17 mouse cellular contexts compared by ENCODE assay signal in the genomic region with DNA sequence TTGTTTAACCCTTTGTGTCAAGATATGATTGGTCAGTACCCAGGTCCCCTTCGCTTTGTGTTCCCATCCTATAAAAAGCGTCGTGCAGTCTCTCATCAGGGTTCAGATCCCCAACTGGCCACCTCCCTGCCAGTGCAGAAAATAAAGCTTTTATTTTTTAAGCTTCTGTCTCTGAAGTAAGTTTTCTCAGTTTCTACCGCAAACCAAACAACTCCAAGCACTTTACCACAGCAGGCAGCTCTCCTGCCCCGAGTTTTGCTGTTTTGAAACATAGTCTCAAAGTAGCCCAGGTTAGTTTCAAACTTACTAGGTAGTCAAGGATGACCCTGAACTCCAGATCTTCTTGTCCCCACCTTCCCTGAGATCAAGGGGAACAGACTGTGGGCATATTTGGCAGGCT. TPM values are rescaled to one million over a fixed set of nuclear protein-coding genes. Genes with fewer than 3 reads are reported as not detected.
DNase-seq lines count a peak whose midpoint lies in the region; ATAC-seq lines count a peak whose summit lies in the region.
"Had no signal": no experiment of that assay in that cellular context is flagged by ENCODE, and none has a peak within 500 bp of the region (broad histone marks: within the 10 kb centered on the region; RNA-seq: fewer than 3 reads in every experiment).

No protein-coding gene starts in this region.

- H3K4me1 ChIP-seq in embryonic facial prominence, embryonic 15.5 days = peaks cover 45% of the 10 kb centered on the region
- peaks cover 25% of the 10 kb centered on the region for H3K4me1 ChIP-seq in embryonic facial prominence, embryonic 10.5 days
- peaks cover 28% of the 10 kb centered on the region for H3K4me1 ChIP-seq in kidney, embryonic 15.5 days
- H3K4me1 ChIP-seq in kidney, embryonic 14.5 days (ENCODE audit: control insufficient read depth, insufficient read depth, low read length) = no peaks in the 10 kb centered on the region; the same call in 1 of the 2 replicates
- peaks cover 35% of the 10 kb centered on the region for H3K4me1 ChIP-seq in limb, embryonic 15.5 days
- peaks cover 18% of the 10 kb centered on the region for H3K4me1 ChIP-seq in stomach, embryonic 16.5 days (ENCODE audit: control insufficient read depth, insufficient read depth, low read length)

- no peaks in the 10 kb centered on the region for H3K27me3 ChIP-seq in embryonic facial prominence, embryonic 15.5 days
- no peaks in the 10 kb centered on the region for H3K27me3 ChIP-seq in embryonic facial prominence, embryonic 10.5 days (replicated peaks; ENCODE audit: low read depth, poor library complexity, severe bottlenecking)
- no peaks in the 10 kb centered on the region for H3K27me3 ChIP-seq in kidney, embryonic 15.5 days
- H3K27me3 ChIP-seq in kidney, embryonic 14.5 days (ENCODE audit: control insufficient read depth, insufficient read depth, low read length) = no peaks in the 10 kb centered on the region
- H3K27me3 ChIP-seq in limb, embryonic 15.5 days = no peaks in the 10 kb centered on the region
- no peaks in the 10 kb centered on the region for H3K27me3 ChIP-seq in stomach, embryonic 16.5 days (ENCODE audit: control insufficient read depth, insufficient read depth, low read length)
- H3K27me3 ChIP-seq: megakaryocyte, embryonic 14.5 days had no signal

- peak overlapping the region; percentile 86; the same call in 1 of the 2 replicates for H3K27ac ChIP-seq in embryonic facial prominence, embryonic 15.5 days (replicated peaks)
- no peak overlapping the region for H3K27ac ChIP-seq in embryonic facial prominence, embryonic 10.5 days (replicated peaks)
- peak overlapping the region; percentile 94; the same call in 1 of the 2 replicates for H3K27ac ChIP-seq in kidney, embryonic 15.5 days
- no peak overlapping the region for H3K27ac ChIP-seq in kidney, embryonic 14.5 days (ENCODE audit: low read depth, low read length)
- H3K27ac ChIP-seq in limb, embryonic 15.5 days = peak overlapping the region; percentile 87
- H3K27ac ChIP-seq in stomach, embryonic 16.5 days (ENCODE audit: low read length) = peak overlapping the region; percentile 97; the same call in 1 of the 2 replicates

- H3K9me3 ChIP-seq in embryonic facial prominence, embryonic 15.5 days (replicated peaks) = no peaks in the 10 kb centered on the region
- H3K9me3 ChIP-seq in embryonic facial prominence, embryonic 10.5 days = no peaks in the 10 kb centered on the region
- no peaks in the 10 kb centered on the region for H3K9me3 ChIP-seq in kidney, embryonic 15.5 days (replicated peaks)
- no peaks in the 10 kb centered on the region for H3K9me3 ChIP-seq in kidney, embryonic 14.5 days (ENCODE audit: control insufficient read depth, low read length)
- H3K9me3 ChIP-seq in limb, embryonic 15.5 days = no peaks in the 10 kb centered on the region
- H3K9me3 ChIP-seq in stomach, embryonic 16.5 days (replicated peaks; ENCODE audit: control insufficient read depth, low read length) = no peaks in the 10 kb centered on the region
- H3K9me3 ChIP-seq: hindbrain, embryonic 10.5 days; megakaryocyte, embryonic 14.5 days had no signal

- DNase-seq in embryonic facial prominence, embryonic 10.5 days (ENCODE audit: low spot score) = no peak
- DNase-seq in frontal cortex, postnatal 10 days (ENCODE audit: low spot score in 2 of 2) = no peak
- no peak for DNase-seq in lung, adult 18-20 months
- DNase-seq: cerebellum, adult 18-20 months; kidney, adult 2 months; lung, embryonic 14.5 days had no signal

- no peak overlapping the region for H3K4me3 ChIP-seq in embryonic facial prominence, embryonic 15.5 days (replicated peaks)
- no peak overlapping the region for H3K4me3 ChIP-seq in embryonic facial prominence, embryonic 10.5 days
- no peak overlapping the region for H3K4me3 ChIP-seq in kidney, embryonic 15.5 days (replicated peaks)
- H3K4me3 ChIP-seq in kidney, embryonic 14.5 days (ENCODE audit: low read length) = no peak overlapping the region
- H3K4me3 ChIP-seq in limb, embryonic 15.5 days = no peak overlapping the region
- no peak overlapping the region for H3K4me3 ChIP-seq in stomach, embryonic 16.5 days (replicated peaks; ENCODE audit: low read length)
- H3K4me3 ChIP-seq: hindbrain, embryonic 10.5 days; layer of hippocampus, adult 2 months had no signal

- H3K36me3 ChIP-seq in embryonic facial prominence, embryonic 15.5 days = peaks cover 39% of the 10 kb centered on the region
- H3K36me3 ChIP-seq in embryonic facial prominence, embryonic 10.5 days (replicated peaks) = peaks cover 50% of the 10 kb centered on the region
- H3K36me3 ChIP-seq in kidney, embryonic 15.5 days = peaks cover 50% of the 10 kb centered on the region
- peaks cover 36% of the 10 kb centered on the region for H3K36me3 ChIP-seq in kidney, embryonic 14.5 days (ENCODE audit: control insufficient read depth, insufficient read depth, low read length)
- H3K36me3 ChIP-seq in limb, embryonic 15.5 days = peaks cover 53% of the 10 kb centered on the region
- peaks cover 14% of the 10 kb centered on the region for H3K36me3 ChIP-seq in stomach, embryonic 16.5 days (ENCODE audit: control insufficient read depth, insufficient read depth, low read length)

- no peak for ATAC-seq in embryonic facial prominence, embryonic 15.5 days (ENCODE audit: insufficient number of reproducible peaks, low FRiP score, low TSS enrichment, low read depth)
- ATAC-seq in kidney, embryonic 15.5 days (replicated peaks; ENCODE audit: low FRiP score) = no peak
- ATAC-seq in kidney, embryonic 14.5 days (ENCODE audit: low FRiP score, low TSS enrichment) = no peak
- no peak for ATAC-seq in limb, embryonic 15.5 days (ENCODE audit: insufficient number of reproducible peaks, low FRiP score, low TSS enrichment, low read depth)
- ATAC-seq in stomach, embryonic 16.5 days (ENCODE audit: insufficient read depth, low FRiP score) = no peak
- ATAC-seq: forebrain, embryonic 14.5 days had no signal

- 90% methylated on average over 5 of the region's 5 CpGs for WGBS in embryonic facial prominence, embryonic 15.5 days
- 93% methylated on average over 5 of the region's 5 CpGs for WGBS in embryonic facial prominence, embryonic 10.5 days
- 90% methylated on average over 5 of the region's 5 CpGs for WGBS in kidney, embryonic 15.5 days
- WGBS in kidney, embryonic 14.5 days = 95% methylated on average over 5 of the region's 5 CpGs
- 90% methylated on average over 5 of the region's 5 CpGs for WGBS in limb, embryonic 15.5 days
- WGBS in stomach, embryonic 16.5 days = 88% methylated on average over 5 of the region's 5 CpGs

- H3K9ac ChIP-seq in embryonic facial prominence, embryonic 15.5 days = no peak overlapping the region
- H3K9ac ChIP-seq in kidney, embryonic 15.5 days = no peak overlapping the region
- no peak overlapping the region for H3K9ac ChIP-seq in kidney, embryonic 14.5 days (ENCODE audit: low read depth, low read length)
- H3K9ac ChIP-seq in limb, embryonic 15.5 days = no peak overlapping the region
- H3K9ac ChIP-seq in stomach, embryonic 16.5 days (ENCODE audit: low read length) = no peak overlapping the region; the same call in 1 of the 2 replicates
- H3K9ac ChIP-seq: lung, embryonic 14.5 days had no signal

- no peak overlapping the region for H3K4me2 ChIP-seq in embryonic facial prominence, embryonic 15.5 days (replicated peaks)
- no peak overlapping the region for H3K4me2 ChIP-seq in kidney, embryonic 15.5 days
- H3K4me2 ChIP-seq in kidney, embryonic 14.5 days (replicated peaks; ENCODE audit: low read depth, low read length) = no peak overlapping the region
- no peak overlapping the region for H3K4me2 ChIP-seq in limb, embryonic 15.5 days
- H3K4me2 ChIP-seq in stomach, embryonic 16.5 days (ENCODE audit: low read depth, low read length) = no peak overlapping the region

RNA-seq across cellular contexts. Expression of gene Ticam1, which starts 1.8 kb away (rescaled TPM):
- polyA plus RNA-seq in embryonic facial prominence, embryonic 15.5 days (2015; fragmentation: Nextera tagmentation; extraction: Ambion mirVana) = 6.7 and 7.4 TPM in 2 replicates
- 3.2 and 3.7 TPM in 2 replicates for polyA plus RNA-seq in embryonic facial prominence, embryonic 10.5 days (2016; fragmentation: Nextera tagmentation; extraction: Ambion mirVana)
- 6.0 and 6.2 TPM in 2 replicates for polyA plus RNA-seq in kidney, embryonic 15.5 days (2015; fragmentation: Nextera tagmentation; extraction: Ambion mirVana)
- polyA plus RNA-seq in kidney, embryonic 14.5 days (2014; fragmentation: Nextera tagmentation; extraction: Ambion mirVana) = 4.1 and 7.2 TPM in 2 replicates
- polyA plus RNA-seq in limb, embryonic 15.5 days (2015; fragmentation: Nextera tagmentation; extraction: Ambion mirVana) = 7.1 and 8.6 TPM in 2 replicates
- 7.6 and 9.6 TPM in 2 replicates for polyA plus RNA-seq in stomach, embryonic 16.5 days (2015; fragmentation: Nextera tagmentation; extraction: Ambion mirVana)

RNA-seq across cellular contexts. Expression of gene Plin3, which starts 14.3 kb away (rescaled TPM):
- polyA plus RNA-seq in embryonic facial prominence, embryonic 15.5 days (2015; fragmentation: Nextera tagmentation; extraction: Ambion mirVana) = 89.5 and 92.6 TPM in 2 replicates
- polyA plus RNA-seq in embryonic facial prominence, embryonic 10.5 days (2016; fragmentation: Nextera tagmentation; extraction: Ambion mirVana) = 67.7 and 72.2 TPM in 2 replicates
- polyA plus RNA-seq in kidney, embryonic 15.5 days (2015; fragmentation: Nextera tagmentation; extraction: Ambion mirVana) = 68.9 and 77.4 TPM in 2 replicates
- 65.2 and 68.7 TPM in 2 replicates for polyA plus RNA-seq in kidney, embryonic 14.5 days (2014; fragmentation: Nextera tagmentation; extraction: Ambion mirVana)
- polyA plus RNA-seq in limb, embryonic 15.5 days (2015; fragmentation: Nextera tagmentation; extraction: Ambion mirVana) = 94.2 and 114 TPM in 2 replicates
- polyA plus RNA-seq in stomach, embryonic 16.5 days (2015; fragmentation: Nextera tagmentation; extraction: Ambion mirVana) = 103 and 123 TPM in 2 replicates

RNA-seq across cellular contexts. Expression of gene Fem1a, which starts 21.7 kb away (rescaled TPM):
- 15.0 and 15.4 TPM in 2 replicates for polyA plus RNA-seq in embryonic facial prominence, embryonic 15.5 days (2015; fragmentation: Nextera tagmentation; extraction: Ambion mirVana)
- 12.5 and 13.2 TPM in 2 replicates for polyA plus RNA-seq in embryonic facial prominence, embryonic 10.5 days (2016; fragmentation: Nextera tagmentation; extraction: Ambion mirVana)
- polyA plus RNA-seq in kidney, embryonic 15.5 days (2015; fragmentation: Nextera tagmentation; extraction: Ambion mirVana) = 13.1 TPM in 2 replicates
- polyA plus RNA-seq in kidney, embryonic 14.5 days (2014; fragmentation: Nextera tagmentation; extraction: Ambion mirVana) = 10.5 and 14.3 TPM in 2 replicates
- 14.9 and 19.7 TPM in 2 replicates for polyA plus RNA-seq in limb, embryonic 15.5 days (2015; fragmentation: Nextera tagmentation; extraction: Ambion mirVana)
- 12.3 and 12.9 TPM in 2 replicates for polyA plus RNA-seq in stomach, embryonic 16.5 days (2015; fragmentation: Nextera tagmentation; extraction: Ambion mirVana)

RNA-seq across cellular contexts. Expression of gene Arrdc5, which starts 21.7 kb away (rescaled TPM):
- 0.33 TPM in 1 of 2 replicates, not detected in the other for polyA plus RNA-seq in embryonic facial prominence, embryonic 15.5 days (2015; fragmentation: Nextera tagmentation; extraction: Ambion mirVana)
- not detected in 2 replicates for polyA plus RNA-seq in embryonic facial prominence, embryonic 10.5 days (2016; fragmentation: Nextera tagmentation; extraction: Ambion mirVana)
- 0.31 TPM in 1 of 2 replicates, not detected in the other for polyA plus RNA-seq in kidney, embryonic 15.5 days (2015; fragmentation: Nextera tagmentation; extraction: Ambion mirVana)
- not detected in 2 replicates for polyA plus RNA-seq in kidney, embryonic 14.5 days (2014; fragmentation: Nextera tagmentation; extraction: Ambion mirVana)
- not detected in 2 replicates for polyA plus RNA-seq in limb, embryonic 15.5 days (2015; fragmentation: Nextera tagmentation; extraction: Ambion mirVana)
- polyA plus RNA-seq in stomach, embryonic 16.5 days (2015; fragmentation: Nextera tagmentation; extraction: Ambion mirVana) = not detected in 2 replicates
- polyA plus RNA-seq: embryonic facial prominence, embryonic 14.5 days; forebrain, embryonic 14.5 days; hindbrain, embryonic 10.5 days; kidney, adult 2 months; lung, embryonic 14.5 days; neural tube, embryonic 14.5 days had no signal

RNA-seq across cellular contexts. Expression of gene Uhrf1, which starts 24.8 kb away (rescaled TPM):
- 110 and 113 TPM in 2 replicates for polyA plus RNA-seq in embryonic facial prominence, embryonic 15.5 days (2015; fragmentation: Nextera tagmentation; extraction: Ambion mirVana)
- polyA plus RNA-seq in embryonic facial prominence, embryonic 10.5 days (2016; fragmentation: Nextera tagmentation; extraction: Ambion mirVana) = 279 and 301 TPM in 2 replicates
- 162 and 175 TPM in 2 replicates for polyA plus RNA-seq in kidney, embryonic 15.5 days (2015; fragmentation: Nextera tagmentation; extraction: Ambion mirVana)
- 104 and 143 TPM in 2 replicates for polyA plus RNA-seq in kidney, embryonic 14.5 days (2014; fragmentation: Nextera tagmentation; extraction: Ambion mirVana)
- 107 and 108 TPM in 2 replicates for polyA plus RNA-seq in limb, embryonic 15.5 days (2015; fragmentation: Nextera tagmentation; extraction: Ambion mirVana)
- 90.4 and 92.2 TPM in 2 replicates for polyA plus RNA-seq in stomach, embryonic 16.5 days (2015; fragmentation: Nextera tagmentation; extraction: Ambion mirVana)

Comparison
In these comparisons a context has a peak if more than half of its experiments do, and no peak if none do; other contexts are left out.
1. H3K27ac ChIP-seq: peak in embryonic facial prominence, embryonic 15.5 days (single experiment), kidney, embryonic 15.5 days (single experiment), limb, embryonic 15.5 days (single experiment) and stomach, embryonic 16.5 days (single experiment); none in embryonic facial prominence, embryonic 10.5 days (single experiment) and kidney, embryonic 14.5 days (single experiment).